Mouse (Mus musculus) intestine, embryonic 15.5 days (tissue): ENCODE measurements around the gene Sstr5. TPM values are rescaled to one million over a fixed set of nuclear protein-coding genes. Genes with fewer than 3 reads are reported as not detected.

Source experiments
- ATAC-seq: fragments of 200-750 bp; cut with Nextera tagmentation; 2 replicates; pipeline ENCODE4 v1.8.0; 2017; ENCODE audit warnings: moderate TSS enrichment, moderate library complexity
- H3K27ac ChIP-seq: fragments of 300-500 bp; sonication (generic); 2 replicates; pipeline ENCODE4 v1.5.1; 2015; ENCODE audit warnings: mild to moderate bottlenecking, inconsistent platforms
- H3K27me3 ChIP-seq: fragments of 300-500 bp; sonication (generic); replicated peaks from 2 replicates; pipeline ENCODE4 v1.6.1; 2015; ENCODE audit warnings: inconsistent platforms
- H3K36me3 ChIP-seq: fragments of 300-500 bp; sonication (generic); 2 replicates; pipeline ENCODE4 v1.6.1; 2015; ENCODE audit warnings: inconsistent platforms
- H3K4me1 ChIP-seq: fragments of 300-500 bp; sonication (generic); replicated peaks from 2 replicates; pipeline ENCODE4 v1.6.1; 2015; ENCODE audit warnings: inconsistent platforms
- H3K4me2 ChIP-seq: fragments of 300-500 bp; sonication (generic); replicated peaks from 2 replicates; pipeline ENCODE4 v1.6.1; 2015; ENCODE audit warnings: mild to moderate bottlenecking, inconsistent platforms
- H3K4me3 ChIP-seq: fragments of 300-500 bp; sonication (generic); replicated peaks from 2 replicates; pipeline ENCODE4 v1.5.1; 2015; ENCODE audit warnings: inconsistent platforms
- H3K9ac ChIP-seq: fragments of 300-500 bp; sonication (generic); 2 replicates; pipeline ENCODE4 v1.6.1; 2015; ENCODE audit warnings: inconsistent platforms
- H3K9me3 ChIP-seq: fragments of 300-500 bp; sonication (generic); 2 replicates; pipeline ENCODE4 v1.6.1; 2016; ENCODE audit warnings: inconsistent platforms
- WGBS: fragments of 180-500 bp; shearing (Covaris S2); methylation state at CpG from one replicate; pipeline ENCODE4 v1.1.7; 2015; 5-methylcytosine and 5-hydroxymethylcytosine counted together
- polyA plus RNA-seq: library from polyadenylated mRNA; unstranded; fragments of >200 nt; fragmentation: Nextera tagmentation; extraction: Ambion mirVana; gene quantifications from 2 replicates; pipeline ENCODE4 v1.2.1, GENCODE M21; 2015

Sstr5 gene
- polyA plus RNA-seq, 1 experiment from 2014 or later: 0.73 TPM

GRCm38 (mm10) chr17:25510074-25510830 is 13.2 kb upstream of the Sstr5 start:
- Histone ChIP-seq H3K36me3 (no peaks in the 10 kb centered on the region), H3K4me3 (no peak overlapping the region), H3K9me3 (no peaks in the 10 kb centered on the region), H3K9ac (no peak overlapping the region), H3K4me1 (no peaks in the 10 kb centered on the region), H3K27ac (no peak overlapping the region), H3K4me2 (no peak overlapping the region), H3K27me3 (peaks cover 5% of the 10 kb centered on the region; the same call in 1 of the 2 replicates)
- 83% methylated on average over 10 of the region's 10 CpGs for WGBS
- ATAC-seq: no peak

DNA sequence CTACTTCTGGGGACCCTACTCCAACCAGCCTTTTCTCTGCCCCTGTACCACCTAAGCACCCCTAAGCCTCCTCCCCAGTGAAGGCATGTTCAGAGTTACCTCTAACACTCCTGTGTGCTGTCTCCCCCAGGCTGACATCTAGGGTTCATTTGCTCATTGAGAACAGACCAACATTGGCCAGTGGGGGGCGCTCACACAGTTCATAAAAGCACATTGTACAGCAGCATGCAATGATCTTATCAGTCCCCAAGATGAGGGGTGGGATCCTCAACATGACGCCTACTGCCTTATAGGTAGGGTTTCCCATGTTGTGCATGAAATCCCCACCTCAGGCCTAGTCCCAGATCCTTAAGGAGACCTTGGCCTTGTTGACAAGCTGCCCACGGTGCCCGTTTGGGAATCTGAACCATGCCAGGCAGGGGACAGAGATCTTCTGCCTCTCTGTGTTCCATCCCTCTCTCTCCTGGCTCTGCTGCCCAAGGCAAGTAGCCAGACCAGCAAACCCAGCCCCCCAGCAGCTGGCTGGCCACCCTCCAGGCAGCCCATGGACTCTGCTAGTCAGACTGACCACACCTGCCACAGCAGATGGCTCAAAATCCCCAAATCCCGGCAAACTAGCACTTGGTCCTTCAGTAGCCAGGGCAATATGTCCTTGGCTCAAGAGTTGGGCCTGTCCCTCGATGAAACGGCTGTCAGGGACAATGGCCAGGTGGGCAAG is 11.9 kb upstream of the Sstr5 start:
- Histone ChIP-seq H3K4me3 (no peak overlapping the region), H3K9ac (no peak overlapping the region), H3K27ac (no peak overlapping the region), H3K36me3 (no peaks in the 10 kb centered on the region), H3K4me2 (no peak overlapping the region), H3K27me3 (peaks cover 5% of the 10 kb centered on the region; the same call in 1 of the 2 replicates), H3K9me3 (no peaks in the 10 kb centered on the region), H3K4me1 (no peaks in the 10 kb centered on the region)
- ATAC-seq: no peak
- WGBS: 54% methylated on average over 7 of the region's 7 CpGs

- Histone ChIP-seq H3K36me3 (no peaks in the 10 kb centered on the region), H3K9ac (no peak overlapping the region), H3K4me1 (no peaks in the 10 kb centered on the region), H3K4me3 (no peak overlapping the region), H3K9me3 (no peaks in the 10 kb centered on the region), H3K4me2 (no peak overlapping the region), H3K27ac (no peak overlapping the region), H3K27me3 (peaks cover 5% of the 10 kb centered on the region; the same call in 1 of the 2 replicates)
- 11% methylated on average over 3 of the region's 3 CpGs for WGBS
- peak; percentile 73; the same call in 1 of the 2 replicates for ATAC-seq
Measured at GRCm38 (mm10) chr17:25507799-25508198, 10.7 kb upstream of the Sstr5 start.

DNA sequence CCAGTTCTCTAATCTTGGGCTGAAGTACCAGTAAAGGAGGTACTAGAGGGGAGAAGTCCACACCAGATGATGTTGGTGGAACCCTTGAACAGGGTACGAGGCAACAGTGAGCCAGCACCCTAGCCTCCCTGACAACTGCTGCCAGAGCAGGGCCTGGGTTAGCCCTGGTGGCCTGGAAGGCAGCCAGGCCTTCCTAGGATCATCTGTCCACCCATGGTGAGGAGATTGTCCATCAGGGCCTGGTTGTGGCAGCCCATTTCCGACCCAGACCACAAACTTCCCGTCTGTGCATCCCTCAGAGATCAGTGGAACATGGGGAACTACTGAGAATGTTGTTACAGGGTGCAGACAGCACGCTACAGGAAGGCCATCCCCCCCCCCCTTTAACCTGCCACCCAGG is 5.5 kb upstream of the Sstr5 start:
- Histone ChIP-seq H3K4me2 (no peak overlapping the region), H3K36me3 (no peaks in the 10 kb centered on the region), H3K9ac (no peak overlapping the region), H3K27me3 (peaks cover 3% of the 10 kb centered on the region; the same call in 1 of the 2 replicates), H3K27ac (no peak overlapping the region), H3K4me3 (no peak overlapping the region), H3K9me3 (no peaks in the 10 kb centered on the region), H3K4me1 (no peaks in the 10 kb centered on the region)
- WGBS: 80% methylated on average over 4 of the region's 4 CpGs
- no peak for ATAC-seq

GRCm38 (mm10) chr17:25482092-25482491 is 15.0 kb downstream of the Sstr5 start:
- WGBS: 85% methylated on average over 6 of the region's 6 CpGs
- Histone ChIP-seq H3K9ac (no peak overlapping the region), H3K4me2 (no peak overlapping the region), H3K36me3 (no peaks in the 10 kb centered on the region), H3K27me3 (no peaks in the 10 kb centered on the region), H3K4me3 (no peak overlapping the region), H3K27ac (no peak overlapping the region), H3K9me3 (no peaks in the 10 kb centered on the region), H3K4me1 (0 out of 2 replicates have a peak, but pooled peaks cover 2% of the 10 kb centered on the region)
- no peak for ATAC-seq

GRCm38 (mm10) chr17:25480820-25481219 is 16.3 kb downstream of the Sstr5 start:
- Histone ChIP-seq H3K27me3 (no peaks in the 10 kb centered on the region), H3K27ac (no peak overlapping the region), H3K9ac (no peak overlapping the region), H3K4me2 (no peak overlapping the region), H3K4me1 (0 out of 2 replicates have a peak, but pooled peaks cover 2% of the 10 kb centered on the region), H3K9me3 (no peaks in the 10 kb centered on the region), H3K36me3 (no peaks in the 10 kb centered on the region), H3K4me3 (no peak overlapping the region)
- 47% methylated on average over 4 of the region's 4 CpGs for WGBS
- ATAC-seq: no peak

GRCm38 (mm10) chr17:25480152-25480551 is 16.9 kb downstream of the Sstr5 start:
- no peaks in the 10 kb centered on the region for H3K27me3 ChIP-seq
- H3K4me2 ChIP-seq: no peak overlapping the region
- H3K27ac ChIP-seq: no peak overlapping the region
- no peaks in the 10 kb centered on the region for H3K9me3 ChIP-seq
- H3K9ac ChIP-seq: no peak overlapping the region
- no peak overlapping the region for H3K4me3 ChIP-seq
- H3K36me3 ChIP-seq: no peaks in the 10 kb centered on the region
- H3K4me1 ChIP-seq: 0 out of 2 replicates have a peak, but pooled peaks cover under 1% of the 10 kb centered on the region
- ATAC-seq: no peak
- WGBS: 57% methylated on average over 8 of the region's 8 CpGs

DNA sequence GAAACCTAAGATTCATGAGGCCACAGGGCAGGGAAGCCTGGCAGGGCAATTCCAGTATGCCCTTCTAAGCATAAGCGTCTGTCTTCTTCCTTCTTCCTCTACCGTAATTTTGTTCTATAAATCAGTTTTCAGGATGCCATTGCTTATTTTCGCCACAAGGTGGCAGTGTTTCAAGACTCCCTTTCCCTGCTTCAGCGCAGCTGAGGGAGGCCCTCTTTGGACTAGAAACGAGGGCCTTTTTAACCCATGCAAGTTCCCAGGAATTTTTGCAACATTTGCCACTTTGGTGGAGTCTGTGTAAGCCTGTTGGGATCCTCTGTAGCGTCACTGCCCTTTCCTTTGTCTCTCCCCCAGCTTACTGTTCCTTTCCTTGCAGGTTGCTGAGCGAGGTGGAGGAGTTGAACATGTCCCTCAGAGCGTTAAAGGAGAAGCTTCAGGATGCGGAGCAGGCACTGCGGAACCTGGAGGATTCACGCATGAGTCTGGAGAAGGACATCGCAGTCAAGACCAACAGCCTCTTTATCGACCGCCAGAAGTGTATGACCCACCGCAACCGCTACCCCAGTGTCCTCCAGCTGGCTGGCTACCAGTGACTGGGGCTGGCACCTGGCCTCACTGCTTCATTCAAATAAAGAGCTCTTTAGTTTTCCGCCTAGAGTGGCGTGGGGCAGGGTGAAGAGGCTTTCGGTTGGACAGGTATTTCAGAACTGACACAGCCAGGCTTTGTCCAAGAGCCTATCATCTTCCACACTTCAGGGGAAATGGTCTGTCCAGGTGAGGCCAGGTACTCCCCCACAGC is 20.9 kb downstream of the Sstr5 start:
- no peak overlapping the region for H3K9ac ChIP-seq
- H3K27me3 ChIP-seq: peaks cover 9% of the 10 kb centered on the region
- WGBS: 36% methylated on average over 19 of the region's 19 CpGs
- no peaks in the 10 kb centered on the region for H3K9me3 ChIP-seq
- ATAC-seq: no peak
- no peaks in the 10 kb centered on the region for H3K36me3 ChIP-seq
- no peak overlapping the region for H3K27ac ChIP-seq
- no peak overlapping the region for H3K4me2 ChIP-seq
- H3K4me1 ChIP-seq: peaks cover 10% of the 10 kb centered on the region
- H3K4me3 ChIP-seq: no peak overlapping the region

GRCm38 (mm10) chr17:25474330-25475077 is 22.6 kb downstream of the Sstr5 start:
- H3K27ac ChIP-seq: no peak overlapping the region
- peaks cover 10% of the 10 kb centered on the region for H3K4me1 ChIP-seq
- peak overlapping the region; percentile 93 for H3K4me2 ChIP-seq
- H3K4me3 ChIP-seq: peak overlapping the region; percentile 44
- no peaks in the 10 kb centered on the region for H3K9me3 ChIP-seq
- H3K36me3 ChIP-seq: no peaks in the 10 kb centered on the region
- ATAC-seq: peak; percentile 88
- 2% methylated on average over 38 of the region's 38 CpGs for WGBS
- peaks cover 9% of the 10 kb centered on the region for H3K27me3 ChIP-seq
- peak overlapping the region; percentile 34; the same call in 1 of the 2 replicates for H3K9ac ChIP-seq

DNA sequence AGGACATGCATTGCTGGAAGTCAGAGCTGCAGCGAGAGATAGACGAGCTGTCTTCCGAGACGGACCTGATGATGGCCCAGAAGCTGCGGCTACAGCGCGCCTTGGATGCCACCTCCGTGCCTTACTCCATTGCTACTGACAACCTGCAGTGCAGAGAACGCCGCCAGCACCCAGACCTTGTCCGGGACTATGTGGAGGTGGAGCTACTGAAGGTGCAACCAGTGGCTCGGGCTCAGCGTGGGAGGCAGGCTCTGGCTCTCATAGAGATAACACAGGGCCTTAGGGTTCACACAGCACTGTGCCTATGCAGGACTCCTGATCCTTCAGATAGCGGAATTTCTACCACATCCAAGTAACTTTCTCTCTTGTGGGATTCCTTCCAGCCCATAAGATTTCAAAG is 25.0 kb downstream of the Sstr5 start:
- ATAC-seq: no peak
- no peak overlapping the region for H3K27ac ChIP-seq
- H3K4me2 ChIP-seq: no peak overlapping the region
- no peaks in the 10 kb centered on the region for H3K36me3 ChIP-seq
- H3K4me1 ChIP-seq: peaks cover 10% of the 10 kb centered on the region
- H3K9me3 ChIP-seq: no peaks in the 10 kb centered on the region
- H3K4me3 ChIP-seq: no peak overlapping the region
- peaks cover 9% of the 10 kb centered on the region for H3K27me3 ChIP-seq
- H3K9ac ChIP-seq: no peak overlapping the region
- 46% methylated on average over 14 of the region's 14 CpGs for WGBS

DNA sequence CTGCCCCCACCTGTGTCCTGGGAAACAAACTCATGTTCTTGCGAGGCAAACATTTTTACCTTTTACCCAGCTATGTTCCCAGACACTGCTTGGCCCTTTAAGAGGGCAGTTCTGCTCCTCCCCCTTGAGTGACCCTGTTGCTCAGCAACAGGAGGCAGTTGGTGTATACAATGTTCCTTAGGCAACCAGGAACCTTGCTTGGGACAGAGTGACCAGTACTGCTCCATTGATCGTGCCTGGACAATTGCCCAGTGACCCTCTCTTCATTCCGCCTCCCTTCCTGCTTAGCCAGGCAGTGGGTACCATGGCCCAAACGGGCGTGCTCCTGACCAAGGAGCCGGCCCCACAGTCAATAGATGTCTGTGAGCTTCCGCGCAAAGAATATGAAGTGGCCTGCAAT is 25.7 kb downstream of the Sstr5 start:
- 27% methylated on average over 8 of the region's 8 CpGs for WGBS
- Histone ChIP-seq H3K27ac (no peak overlapping the region), H3K4me2 (no peak overlapping the region), H3K27me3 (peaks cover 9% of the 10 kb centered on the region), H3K9ac (no peak overlapping the region), H3K4me3 (no peak overlapping the region), H3K4me1 (peaks cover 10% of the 10 kb centered on the region), H3K36me3 (no peaks in the 10 kb centered on the region), H3K9me3 (no peaks in the 10 kb centered on the region)
- no peak for ATAC-seq
